Mouse (Mus musculus): ENCODE measurements around the gene Cdkn2b.

- TF ChIP-seq CTCF (IDR thresholded peaks at IDR 0.05; ENCODE audit: low read depth, low read length) (peak; percentile 55), POLR2A (IDR thresholded peaks at IDR 0.05; ENCODE audit: insufficient read depth, low read length) (no peak)
Measured at GRCm38 (mm10) chr4:89282036-89282566, 28.7 kb downstream of the Cdkn2b start.

Data from ES-Bruce4 (cell line).